Mouse (Mus musculus) gastrocnemius, adult 2 months (tissue): ENCODE measurements around the gene Myo18b. TPM values are rescaled to one million over a fixed set of nuclear protein-coding genes. Genes with fewer than 3 reads are reported as not detected.

Experiments
- DNase-seq: peaks from one replicate; pipeline ENCODE4 v3.0.0; 2022
- H3K27ac ChIP-seq: fragments of 200-600 bp; 2 replicates; pipeline ENCODE4 v1.8.1; 2022; ENCODE audit warnings: mild to moderate bottlenecking
- H3K4me3 ChIP-seq: fragments of 200-600 bp; 2 replicates; pipeline ENCODE4 v1.8.1; 2022; ENCODE audit warnings: mild to moderate bottlenecking, moderate library complexity
- CTCF ChIP-seq: fragments of 200-600 bp; IDR thresholded peaks from 2 replicates; pipeline ENCODE4 v1.8.1; 2022; ENCODE audit warnings: antibody characterized with exemption, mild to moderate bottlenecking, moderate library complexity
- intact Hi-C: fragments of 180-260 bp; cut with DNase I; formaldehyde crosslinking; loops from one replicate; pipeline ENCODE4 v1.15.1; 2025
- total RNA-seq, 2 experiments: library from RNA; stranded (reverse); gene quantifications; 2 replicates each; pipeline ENCODE4 v1.2.3; 2021

Myo18b gene
- total RNA-seq, 2 experiments from 2014 or later: 319 to 413 TPM

DNA sequence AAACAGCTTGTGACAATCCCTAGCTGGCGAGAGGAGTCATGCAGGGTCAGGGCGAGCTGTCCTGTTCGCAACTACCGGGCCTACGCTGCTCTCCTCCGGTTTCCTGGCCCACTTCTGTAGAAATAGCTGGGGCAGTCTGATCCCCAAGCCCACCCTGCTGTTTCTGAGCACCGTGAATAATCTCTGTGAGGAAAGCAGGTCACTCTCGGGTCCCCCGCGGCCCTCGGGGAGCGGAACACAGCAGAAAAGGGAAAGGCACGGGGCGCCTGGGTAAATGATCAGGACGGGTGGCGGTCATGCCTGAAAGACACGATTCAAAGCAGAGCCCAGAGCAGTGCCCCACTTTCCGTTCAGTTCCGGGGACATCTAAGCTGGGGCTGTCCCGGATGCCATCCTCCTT lies 255.0 kb downstream of the Myo18b start:
- Histone ChIP-seq H3K27ac (no peak overlapping the region), H3K4me3 (no peak overlapping the region)
- no peak for TF ChIP-seq CTCF
- no peak for DNase-seq
- intact Hi-C loops: no loop called here

DNA sequence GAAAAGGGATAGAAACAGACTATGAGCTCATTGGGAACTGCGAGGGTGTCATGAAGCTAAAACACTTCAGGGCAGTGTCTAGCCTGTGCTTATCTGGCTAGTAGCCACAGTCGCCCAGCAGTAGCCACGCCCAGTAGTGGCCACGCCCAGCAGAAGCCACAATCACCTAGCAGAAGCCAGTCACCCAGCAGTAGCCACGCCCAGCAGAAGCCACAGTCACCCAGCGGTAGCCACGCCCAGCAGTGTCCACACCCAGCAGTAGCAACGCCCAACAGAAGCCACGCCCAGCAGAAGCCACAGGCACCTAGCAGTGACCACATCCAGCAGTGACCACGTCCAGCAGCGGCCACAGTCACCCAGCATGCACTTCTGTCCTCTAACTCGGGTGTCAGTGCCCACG lies 255.5 kb downstream of the Myo18b start:
- no peak for TF ChIP-seq CTCF
- no peak overlapping the region for H3K4me3 ChIP-seq
- DNase-seq: no peak
- H3K27ac ChIP-seq: no peak overlapping the region
- intact Hi-C loops: no loop called here

Other genes with a start within 250 kb of the Myo18b start
- gene Grk3, start 119.4 kb upstream of the Myo18b start, total RNA-seq: 1 to 10 TPM; 4.6 to 5.0 TPM
- not detected for gene Crybb2, start 173.8 kb upstream of the Myo18b start, total RNA-seq
- 1 to 10 TPM in 1 of 2 experiments, under 1 TPM in 1; 0.79 to 1.0 TPM for gene Crybb3, start 185.2 kb upstream of the Myo18b start, total RNA-seq